Mouse (Mus musculus) gastrocnemius, postnatal 10 days (tissue): ENCODE measurements around the gene Gbe1. TPM values are rescaled to one million over a fixed set of nuclear protein-coding genes. Genes with fewer than 3 reads are reported as not detected.

ENCODE experiments used
- DNase-seq: peaks from one replicate; pipeline ENCODE4 v3.0.0; 2021; ENCODE audit warnings: mixed read lengths
- total RNA-seq, 2 experiments: library from RNA; stranded (reverse); gene quantifications; 2 replicates each; pipeline ENCODE4 v1.2.3; 2021

Gene Gbe1
- total RNA-seq, 2 experiments from 2014 or later, result 32.0 to 39.5 TPM

DNA sequence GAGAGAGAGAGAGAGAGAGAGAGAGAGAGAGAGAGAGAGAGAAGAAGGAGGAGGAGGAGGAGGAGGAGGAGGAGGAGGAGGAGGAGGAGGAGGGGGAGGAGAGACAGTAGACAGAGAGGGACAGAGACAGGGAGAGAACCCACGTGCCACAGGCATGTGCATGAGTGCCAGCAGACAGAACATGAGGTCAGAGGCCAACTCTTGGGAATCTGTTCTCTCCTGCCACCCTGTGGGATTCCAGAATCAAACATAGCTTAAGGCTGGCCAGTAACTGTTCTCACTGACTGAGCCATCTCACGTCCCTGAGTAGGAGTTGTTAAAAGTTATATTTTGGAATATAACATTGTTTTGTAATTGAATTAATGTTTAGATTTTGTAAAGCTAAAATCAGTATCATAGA, 39.3 kb downstream of the Gbe1 start:
- DNase-seq, result no peak

DNA sequence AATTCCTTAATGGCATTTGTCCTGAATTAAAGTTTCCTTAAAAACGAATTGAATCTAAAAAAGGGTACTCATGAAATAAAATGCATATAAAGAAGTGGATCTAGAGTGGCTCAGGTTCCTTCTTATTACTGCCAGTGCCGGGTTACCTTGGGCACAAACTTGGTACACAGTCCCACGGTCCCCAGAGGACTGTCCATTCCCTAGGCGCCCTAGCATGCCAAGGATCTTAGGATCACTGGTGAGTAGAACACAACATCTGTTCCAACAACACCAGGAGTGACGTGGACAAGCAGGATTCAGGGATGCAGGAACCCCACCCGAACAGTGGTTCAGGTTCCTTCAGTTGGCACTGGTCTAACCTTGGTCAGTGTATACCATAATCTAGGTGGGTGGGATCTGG, 44.6 kb downstream of the Gbe1 start:
- DNase-seq, result no peak

- no peak for DNase-seq
Measured at GRCm38 (mm10) chr16:70365229-70365628, 51.5 kb downstream of the Gbe1 start.

- no peak for DNase-seq
Measured at GRCm38 (mm10) chr16:70381045-70381444, 67.3 kb downstream of the Gbe1 start.

DNA sequence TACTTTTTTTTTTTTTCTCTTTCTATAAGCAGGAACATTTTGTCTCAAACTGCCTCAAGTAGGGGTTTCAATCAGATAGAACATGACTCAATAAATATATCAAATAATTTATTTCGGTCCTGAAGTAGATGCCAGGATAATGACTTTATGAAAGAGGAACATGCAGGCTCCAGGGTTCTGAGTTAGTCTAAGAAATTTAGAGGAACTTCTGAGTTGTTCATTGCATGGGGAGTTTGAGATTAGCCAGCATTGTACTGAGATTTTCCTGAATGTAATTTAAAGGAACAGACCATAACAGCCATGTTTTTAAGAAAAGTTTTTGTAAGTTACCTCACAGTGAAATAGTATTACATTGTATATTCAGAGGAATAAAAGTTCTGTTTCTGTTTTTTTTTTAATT, 71.7 kb downstream of the Gbe1 start:
- DNase-seq, result no peak

GRCm38 (mm10) chr16:70387385-70387784, 73.6 kb downstream of the Gbe1 start:
- no peak for DNase-seq

- DNase-seq, result no peak
Measured at GRCm38 (mm10) chr16:70395276-70395675, 81.5 kb downstream of the Gbe1 start.

DNA sequence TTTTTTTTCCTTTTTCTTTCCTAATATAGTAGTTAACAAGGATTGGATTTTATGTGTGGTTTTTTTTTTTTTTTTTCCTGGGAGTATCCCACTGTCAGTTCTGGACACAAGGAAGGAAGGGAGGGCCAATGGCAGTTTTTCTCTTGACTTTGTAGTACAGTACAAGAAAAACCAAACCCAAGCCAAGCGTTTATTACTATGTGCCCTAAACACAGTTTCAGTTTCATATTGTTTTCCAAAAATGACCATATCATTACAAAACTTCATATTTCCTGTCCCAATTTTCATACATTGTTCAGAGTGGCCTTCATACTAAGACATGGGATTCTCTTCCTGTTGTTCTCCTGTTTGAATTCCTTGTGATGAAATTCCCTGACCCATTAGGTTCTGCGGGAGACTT, 94.0 kb downstream of the Gbe1 start:
- DNase-seq, result no peak

DNA sequence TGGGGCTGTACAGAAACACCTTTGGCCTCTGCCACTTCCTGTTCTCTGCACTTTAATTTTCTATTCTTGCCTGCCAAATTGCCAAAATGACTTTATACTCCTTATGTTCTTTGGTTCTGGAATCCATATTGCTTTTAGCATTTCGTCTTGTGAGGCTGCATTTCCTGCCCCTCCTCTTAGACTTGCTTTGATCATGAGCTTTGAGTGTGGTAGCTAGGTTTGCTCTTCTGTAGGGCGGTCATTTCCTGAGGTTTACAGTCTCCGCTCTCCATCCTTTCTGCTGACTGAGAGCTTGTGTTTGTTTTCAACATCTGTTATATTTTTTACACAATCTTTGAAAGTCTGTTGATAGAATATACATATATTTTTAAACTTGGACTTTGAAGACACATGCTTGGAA, 107.3 kb downstream of the Gbe1 start:
- DNase-seq, result no peak

DNA sequence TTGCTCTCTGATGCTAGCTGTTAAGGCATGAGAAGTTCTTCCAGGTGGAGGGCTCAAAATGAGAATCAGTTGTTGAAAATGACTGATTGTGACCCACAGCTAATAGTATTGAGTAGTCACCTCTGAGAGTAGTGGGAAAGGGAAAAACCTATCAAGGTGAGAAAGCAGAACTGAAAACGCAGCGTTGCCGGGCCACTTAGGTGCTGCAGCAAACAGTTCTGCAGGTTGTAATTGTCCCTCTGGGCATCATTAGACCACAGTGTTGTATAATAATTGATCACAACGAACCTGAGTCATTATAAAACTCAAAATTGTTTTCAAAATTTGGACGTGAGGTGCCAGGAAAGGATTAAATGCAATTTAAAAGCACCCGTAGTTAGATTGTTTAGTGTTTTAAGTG, 135.8 kb downstream of the Gbe1 start:
- DNase-seq, result no peak

DNA sequence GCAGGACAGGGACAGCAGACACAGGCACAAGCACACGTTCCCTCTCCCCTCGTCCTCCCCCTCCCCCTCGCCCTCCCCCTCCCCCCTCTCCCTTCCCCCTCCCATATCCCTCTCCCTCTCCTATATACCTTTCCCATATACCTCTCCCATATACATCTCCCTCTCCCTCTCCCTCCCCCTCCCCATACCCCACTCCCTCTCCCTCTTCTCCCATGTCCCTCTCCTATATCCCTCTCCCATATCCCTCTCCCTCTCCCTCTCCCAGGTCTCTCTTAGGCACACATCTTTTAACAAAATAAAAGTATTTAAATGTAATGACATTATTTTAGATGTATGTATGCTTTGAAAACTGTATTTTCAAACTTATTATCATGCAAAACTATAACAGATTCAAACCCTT, 161.8 kb downstream of the Gbe1 start:
- DNase-seq, result no peak

GRCm38 (mm10) chr16:70476161-70476560, 162.4 kb downstream of the Gbe1 start:
- DNase-seq, result no peak

DNA sequence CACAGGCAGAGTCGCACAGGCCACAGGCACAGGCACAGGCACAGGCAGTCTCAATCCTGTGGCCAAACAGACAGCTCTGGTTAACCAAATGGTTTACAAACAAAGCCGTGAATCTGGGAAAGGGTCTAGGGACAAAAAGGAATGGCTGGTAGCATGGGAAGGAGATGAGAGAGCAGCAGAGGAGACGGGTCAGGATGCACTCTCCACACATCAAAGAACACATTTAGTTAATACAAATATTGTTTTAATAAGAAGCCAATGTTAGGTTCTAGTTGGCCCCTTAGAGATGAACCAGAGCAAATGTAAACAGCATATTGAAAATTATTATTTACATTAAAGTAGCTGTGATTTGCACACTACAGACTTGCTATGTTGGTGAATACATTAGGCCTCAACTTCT, 166.7 kb downstream of the Gbe1 start:
- DNase-seq, result no peak

GRCm38 (mm10) chr16:70506457-70506856, 192.7 kb downstream of the Gbe1 start:
- DNase-seq, result no peak

GRCm38 (mm10) chr16:70510938-70511337, 197.2 kb downstream of the Gbe1 start:
- no peak for DNase-seq

GRCm38 (mm10) chr16:70522861-70523260, 209.1 kb downstream of the Gbe1 start:
- no peak for DNase-seq

- no peak for DNase-seq
Measured at GRCm38 (mm10) chr16:70523566-70523965, 209.8 kb downstream of the Gbe1 start.

- DNase-seq, result no peak
Measured at GRCm38 (mm10) chr16:70524273-70524672, 210.5 kb downstream of the Gbe1 start.

DNA sequence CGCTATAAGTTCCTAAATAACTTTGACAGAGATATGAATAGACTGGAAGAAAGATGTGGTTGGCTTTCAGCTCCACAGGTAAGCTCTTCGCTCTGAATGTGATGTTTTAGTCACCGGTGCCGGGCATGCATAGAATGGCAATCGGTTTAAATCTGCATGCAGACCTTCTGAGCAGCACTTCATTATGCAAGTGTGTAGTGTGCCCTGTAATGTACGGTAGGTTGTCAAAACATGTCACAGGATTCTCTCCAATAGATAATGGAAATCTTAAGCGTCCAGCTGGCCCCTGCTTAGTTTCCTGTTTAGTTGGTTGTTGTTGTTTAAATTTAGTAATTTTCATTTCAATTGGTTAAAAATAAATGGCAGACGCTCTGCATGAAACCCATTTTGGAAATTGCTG, 213.5 kb downstream of the Gbe1 start:
- no peak for DNase-seq

GRCm38 (mm10) chr16:70535224-70535623, 221.5 kb downstream of the Gbe1 start:
- DNase-seq, result no peak

GRCm38 (mm10) chr16:70550835-70551234, 237.1 kb downstream of the Gbe1 start:
- no peak for DNase-seq

GRCm38 (mm10) chr16:70561635-70562348, 248.0 kb downstream of the Gbe1 start:
- peak; percentile 54 for DNase-seq

DNA sequence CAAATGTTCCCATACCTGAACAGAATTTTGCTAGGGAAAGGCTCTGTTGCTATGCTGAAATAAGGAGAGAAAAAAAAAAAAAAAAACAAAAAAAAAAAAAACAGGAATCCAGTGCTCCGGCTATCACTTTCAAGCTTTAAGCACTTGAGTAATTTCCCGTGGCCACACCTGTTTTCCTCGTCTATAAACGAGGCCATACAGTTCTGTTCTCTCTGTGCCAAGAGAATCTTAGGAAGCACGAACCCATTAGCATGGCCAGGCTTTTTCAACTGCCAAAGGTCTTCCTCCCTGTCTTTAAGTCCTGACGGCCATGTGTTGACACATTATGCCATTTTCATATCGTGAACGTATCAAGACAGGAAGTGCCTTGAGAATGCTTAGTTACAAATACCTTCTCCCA, 248.8 kb downstream of the Gbe1 start:
- DNase-seq, result no peak

- no peak for DNase-seq
Measured at GRCm38 (mm10) chr16:70563456-70563855, 249.7 kb downstream of the Gbe1 start.
